Mouse (Mus musculus) G1E (cell line): ENCODE data around the gene Grid2. TPM values are rescaled to one million over a fixed set of nuclear protein-coding genes. Genes with fewer than 3 reads are reported as not detected.
A peak's percentile ranks its signal among the peaks of the same experiment; 100 is the strongest.

ENCODE experiments used
- ATAC-seq: 2 replicates; pipeline ENCODE4 v1.8.0; 2016; ENCODE audit warnings: mild to moderate bottlenecking; ENCODE audit not compliant: insufficient number of reproducible peaks, poor library complexity, low FRiP score, severe bottlenecking; ENCODE audit errors: extremely low read depth
- DNase-seq: peaks from one replicate; pipeline ENCODE4 v3.0.0; 2012; ENCODE audit warnings: low spot score
- H3K27me3 ChIP-seq: 2 replicates; pipeline ENCODE4 v1.6.1; 2012; ENCODE audit warnings: mild to moderate bottlenecking, low read length, inconsistent platforms; ENCODE audit not compliant: insufficient read depth
- H3K36me3 ChIP-seq: replicated peaks from 2 replicates; pipeline ENCODE3; 2012; ENCODE audit warnings: mild to moderate bottlenecking, inconsistent platforms
- H3K4me1 ChIP-seq: 2 replicates; pipeline ENCODE4 v1.6.1; 2012; ENCODE audit warnings: low read depth, low read length, inconsistent platforms, mixed read lengths; ENCODE audit not compliant: insufficient read depth
- H3K4me3 ChIP-seq: 2 replicates; pipeline ENCODE4 v1.5.1; 2012; ENCODE audit warnings: low read depth, mild to moderate bottlenecking, inconsistent platforms, low read length, moderate library complexity, mixed read lengths
- H3K9me3 ChIP-seq: replicated peaks from 2 replicates; pipeline ENCODE4 v1.6.1; 2012; ENCODE audit warnings: inconsistent platforms
- CTCF ChIP-seq: IDR thresholded peaks from 2 replicates; pipeline ENCODE4 v1.5.1; 2012; ENCODE audit warnings: low read depth, low read length, inconsistent platforms, mixed read lengths
- GATA1 ChIP-seq: IDR thresholded peaks from 2 replicates; pipeline ENCODE4 v1.6.1; 2012; ENCODE audit warnings: borderline replicate concordance, low read length, inconsistent platforms, mixed read lengths
- GATA2 ChIP-seq: IDR thresholded peaks from 2 replicates; pipeline ENCODE4 v1.6.1; 2012; ENCODE audit warnings: low read depth, low read length, inconsistent platforms, borderline replicate concordance
- POLR2AphosphoS5 ChIP-seq: IDR thresholded peaks from 2 replicates; pipeline ENCODE4 v1.6.1; 2012; ENCODE audit warnings: low read depth, low read length, inconsistent platforms; ENCODE audit not compliant: insufficient replicate concordance
- TAL1 ChIP-seq: conservative IDR thresholded peaks from 2 replicates; pipeline ENCODE4 v1.6.1; 2012; ENCODE audit warnings: low read depth, low read length, inconsistent platforms, mixed read lengths
- polyA plus RNA-seq: library from polyadenylated mRNA; stranded (reverse); fragments of >175 nt; gene quantifications from 2 replicates; pipeline ENCODE4 v1.2.3, GENCODE M21; 2012
- total RNA-seq, 2 experiments: library from RNA; stranded (forward) in 1 of 2; stranded (reverse) in 1 of 2; fragments of 200-1000 nt in 1 of 2; fragments of >200 nt in 1 of 2; fragmentation: Nextera tagmentation in 1 of 2; gene quantifications; 2 replicates each; pipeline ENCODE4 v1.2.3; 2014 to 2017

Gene Grid2
- total and polyA plus RNA-seq, 3 experiments = 0.01 to 0.38 TPM; not detected in 1

DNA sequence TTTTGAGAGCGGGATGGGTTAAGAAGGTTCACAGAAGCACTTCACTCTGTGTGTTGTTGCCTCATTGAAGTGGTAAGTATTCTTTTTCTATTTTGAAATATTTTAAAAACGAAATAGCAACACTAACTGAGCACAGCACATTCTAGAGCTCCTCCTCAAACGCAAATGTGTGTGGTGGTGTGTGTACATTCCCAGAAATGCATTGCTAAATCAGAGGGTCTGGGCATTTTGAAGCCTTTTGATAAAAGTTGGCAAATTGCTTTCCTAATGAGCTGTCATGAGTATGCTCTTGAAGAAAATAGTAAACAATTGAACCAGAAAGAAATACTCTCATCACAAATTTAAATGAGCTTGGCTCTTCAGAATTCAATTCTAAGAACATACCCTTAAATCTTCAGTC lies 1325.7 kb downstream of the Grid2 start:
- TF ChIP-seq TAL1 (no peak), GATA1 (no peak), POLR2AphosphoS5 (no peak), GATA2 (no peak), CTCF (no peak)
- Histone ChIP-seq H3K4me1 (no peaks in the 10 kb centered on the region), H3K27me3 (no peaks in the 10 kb centered on the region)

DNA sequence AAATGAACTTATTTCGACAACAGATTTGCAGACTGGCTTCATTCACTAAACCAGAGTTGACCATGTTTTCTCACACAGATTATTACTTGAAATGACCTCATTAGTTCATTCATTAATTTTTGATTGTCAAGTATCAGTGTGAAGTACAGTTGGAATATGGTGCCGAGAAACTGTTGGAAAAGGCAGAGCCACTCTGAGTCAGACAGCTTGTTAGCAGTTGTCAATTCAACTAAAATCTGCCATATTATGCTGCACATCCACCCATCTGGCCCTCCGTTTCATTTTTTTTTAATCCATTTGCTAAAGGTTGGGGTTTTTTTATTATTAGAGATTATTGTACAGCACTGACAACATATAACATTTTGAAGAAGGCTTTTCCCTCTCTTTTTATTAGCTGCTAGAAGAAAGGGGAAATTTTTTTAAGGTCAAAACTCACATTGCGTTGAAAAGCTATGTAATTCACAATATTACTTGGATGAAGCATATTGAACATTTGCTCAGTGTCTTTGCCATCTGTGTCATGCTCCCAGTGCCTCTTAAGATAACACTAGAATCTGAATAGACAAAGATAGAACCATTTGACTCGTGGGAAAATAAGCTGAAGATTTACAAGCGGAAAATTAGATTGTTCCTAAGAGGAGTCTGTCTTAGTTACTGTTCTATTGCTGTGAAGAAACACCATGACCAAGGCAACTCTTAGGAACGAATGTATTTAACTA lies 1333.0 kb downstream of the Grid2 start:
- DNase-seq = no peak
- Histone ChIP-seq H3K27me3 (no peaks in the 10 kb centered on the region; the same call in 1 of the 2 replicates), H3K4me3 (no peak overlapping the region), H3K9me3 (no peaks in the 10 kb centered on the region), H3K36me3 (no peaks in the 10 kb centered on the region), H3K4me1 (no peaks in the 10 kb centered on the region)
- ATAC-seq = no peak
- TF ChIP-seq GATA2 (no peak), GATA1 (no peak), CTCF (no peak), POLR2AphosphoS5 (no peak), TAL1 (no peak)

More for the DNA sequence above, 1325.7 kb downstream of the Grid2 start:
- Histone ChIP-seq H3K36me3 (no peaks in the 10 kb centered on the region), H3K4me3 (no peak overlapping the region), H3K9me3 (no peaks in the 10 kb centered on the region)
- DNase-seq (no peak), ATAC-seq (no peak)

DNA sequence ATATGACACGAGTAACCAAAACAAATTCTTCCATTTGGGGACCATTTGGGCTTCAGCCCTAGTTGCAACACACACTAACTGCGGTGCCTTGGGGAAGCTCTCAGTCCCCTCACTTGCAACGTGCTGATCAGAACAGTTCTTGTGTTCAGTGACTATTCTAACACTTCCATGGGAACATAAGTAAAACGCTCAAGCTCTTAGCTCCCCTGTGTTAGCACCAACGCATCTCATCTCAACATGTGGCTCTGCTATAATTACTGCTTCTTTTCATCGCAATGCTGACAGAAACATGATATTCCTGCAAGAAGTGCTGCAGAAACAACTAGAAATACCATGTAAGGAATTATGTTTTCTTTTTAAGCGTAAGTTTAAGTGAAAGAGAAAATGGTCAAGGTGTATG lies 1340.6 kb downstream of the Grid2 start:
- DNase-seq = no peak
- TF ChIP-seq GATA2 (no peak), POLR2AphosphoS5 (no peak), CTCF (no peak), GATA1 (no peak), TAL1 (no peak)

DNA sequence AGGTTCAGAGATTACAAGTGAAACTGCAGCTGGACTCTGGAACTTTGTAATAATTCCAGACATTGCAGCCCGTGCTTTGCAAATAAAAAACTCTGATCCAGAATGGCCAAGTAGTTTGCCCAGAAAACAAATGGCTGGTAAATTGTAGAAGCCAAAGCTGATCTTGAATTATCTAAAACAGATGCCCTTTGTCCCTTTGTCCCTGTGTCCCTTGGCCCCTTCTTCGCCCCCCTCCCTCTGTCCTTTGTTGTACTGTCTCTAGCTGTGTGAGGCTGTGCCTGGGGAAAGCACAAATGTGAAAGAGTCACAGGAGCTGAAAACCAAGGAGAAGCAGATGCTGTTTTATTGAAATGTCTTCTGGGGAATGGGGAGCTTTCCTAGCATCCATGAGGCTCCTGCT lies 1341.2 kb downstream of the Grid2 start:
- Histone ChIP-seq H3K4me3 (no peak overlapping the region), H3K36me3 (no peaks in the 10 kb centered on the region), H3K4me1 (no peaks in the 10 kb centered on the region), H3K9me3 (no peaks in the 10 kb centered on the region), H3K27me3 (no peaks in the 10 kb centered on the region)
- ATAC-seq = no peak
- no peak for TF ChIP-seq CTCF
- TF ChIP-seq GATA2 = no peak
- no peak for TF ChIP-seq TAL1
- TF ChIP-seq POLR2AphosphoS5 = no peak
- no peak for TF ChIP-seq GATA1
- no peak for DNase-seq

More for the DNA sequence above, 1340.6 kb downstream of the Grid2 start:
- ATAC-seq = no peak
- no peaks in the 10 kb centered on the region for H3K9me3 ChIP-seq
- no peaks in the 10 kb centered on the region for H3K36me3 ChIP-seq
- H3K27me3 ChIP-seq = no peaks in the 10 kb centered on the region
- H3K4me1 ChIP-seq = no peaks in the 10 kb centered on the region
- no peak overlapping the region for H3K4me3 ChIP-seq

DNA sequence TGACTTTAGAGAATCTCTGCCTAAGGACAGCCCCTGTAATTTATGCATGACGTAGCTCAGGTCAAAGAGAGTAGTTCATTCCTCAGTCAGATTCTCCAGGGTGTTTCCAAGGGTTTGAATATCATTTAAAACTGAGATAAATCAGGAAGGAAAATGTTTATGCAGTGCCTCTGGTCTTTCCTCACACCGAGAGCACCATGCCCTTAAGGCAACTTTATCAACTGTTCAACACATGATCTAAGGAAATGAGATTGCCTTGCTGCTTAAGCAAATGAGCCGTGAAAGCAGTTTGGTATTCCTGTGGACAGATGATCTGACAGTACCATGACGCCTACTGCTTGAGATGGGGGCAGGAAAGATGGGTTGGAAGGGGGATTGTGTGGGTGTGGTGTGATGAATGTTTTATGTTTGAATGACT lies 1342.5 kb downstream of the Grid2 start:
- H3K27me3 ChIP-seq = no peaks in the 10 kb centered on the region
- TF ChIP-seq GATA1 (no peak), GATA2 (no peak), CTCF (no peak), TAL1 (no peak), POLR2AphosphoS5 (no peak)
- H3K9me3 ChIP-seq = no peaks in the 10 kb centered on the region
- ATAC-seq (peak; percentile 45), DNase-seq (no peak)
- no peak overlapping the region for H3K4me3 ChIP-seq
- no peaks in the 10 kb centered on the region for H3K4me1 ChIP-seq
- H3K36me3 ChIP-seq = no peaks in the 10 kb centered on the region

DNA sequence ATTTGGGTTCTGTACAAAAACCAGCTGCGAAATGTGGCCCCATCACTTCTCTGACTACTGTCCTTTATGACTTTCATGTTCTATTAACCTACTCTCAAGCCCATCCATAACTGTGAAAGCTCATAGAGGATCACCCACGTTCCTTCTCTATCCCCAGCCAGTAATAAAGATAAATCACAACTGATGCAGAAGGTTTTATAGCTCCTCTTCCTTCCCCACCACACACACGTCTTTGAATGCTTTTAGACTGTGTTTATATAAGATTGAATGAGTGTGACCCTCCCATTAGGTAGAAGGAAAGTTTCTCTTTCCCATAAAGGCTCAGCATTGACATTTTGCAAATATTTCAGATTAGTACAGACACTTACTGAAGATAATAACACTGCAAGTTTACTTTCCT lies 1350.1 kb downstream of the Grid2 start:
- H3K36me3 ChIP-seq = no peaks in the 10 kb centered on the region
- no peak for DNase-seq
- no peaks in the 10 kb centered on the region for H3K27me3 ChIP-seq
- no peak overlapping the region for H3K4me3 ChIP-seq
- no peaks in the 10 kb centered on the region for H3K4me1 ChIP-seq
- ATAC-seq = no peak
- no peak for TF ChIP-seq GATA2
- no peak for TF ChIP-seq GATA1
- no peak for TF ChIP-seq TAL1
- TF ChIP-seq POLR2AphosphoS5 = no peak
- no peak for TF ChIP-seq CTCF
- H3K9me3 ChIP-seq = no peaks in the 10 kb centered on the region
